Mouse (Mus musculus) MEL (cell line): ENCODE measurements around the gene Txnrd1. TPM values are rescaled to one million over a fixed set of nuclear protein-coding genes. Genes with fewer than 3 reads are reported as not detected.

Experiments
- DNase-seq: peaks from one replicate; pipeline ENCODE4 v3.0.0; 2011; ENCODE audit warnings: low read depth, low spot score
- H3K27ac ChIP-seq: 2 replicates; pipeline ENCODE4 v1.5.1; 2012; ENCODE audit warnings: low read depth, mild to moderate bottlenecking, control low read depth, low read length, moderate library complexity; ENCODE audit not compliant: control insufficient read depth
- H3K27me3 ChIP-seq, 2 experiments: fragments of 150-350 bp in 1 of 2; sonication (generic) in 1 of 2; 2 replicates each; pipeline ENCODE4 v1.6.1; 2012; ENCODE audit warnings: low read length in 2 of 2, mild to moderate bottlenecking in 2 of 2, improper control_type of control experiment in 1 of 2, moderate library complexity in 1 of 2; ENCODE audit not compliant: insufficient read depth in 2 of 2, control insufficient read depth in 1 of 2
- H3K36me3 ChIP-seq, 2 experiments: 2 replicates each; pipeline ENCODE4 v1.6.1; 2012 to 2014; ENCODE audit warnings: low read length in 2 of 2, improper control_type of control experiment in 1 of 2, inconsistent platforms in 1 of 2, mild to moderate bottlenecking in 1 of 2; ENCODE audit not compliant: insufficient read depth in 2 of 2, control insufficient read depth in 1 of 2
- H3K4me1 ChIP-seq, 2 experiments: fragments of 150-350 bp in 1 of 2; sonication (generic) in 1 of 2; 2 replicates each; pipeline ENCODE4 v1.6.1; 2012; ENCODE audit warnings: low read length in 2 of 2, improper control_type of control experiment in 1 of 2, mild to moderate bottlenecking in 1 of 2; ENCODE audit not compliant: insufficient read depth in 2 of 2, control insufficient read depth in 1 of 2
- H3K4me3 ChIP-seq, 2 experiments: fragments of 150-350 bp in 1 of 2; sonication (generic) in 1 of 2; 2 replicates each; pipeline ENCODE4 v1.5.1; 2012; ENCODE audit warnings: low read depth in 2 of 2, low read length in 2 of 2, mild to moderate bottlenecking in 2 of 2, moderate library complexity in 2 of 2, control low read depth in 1 of 2, improper control_type of control experiment in 1 of 2; ENCODE audit not compliant: control insufficient read depth in 1 of 2, insufficient read depth in 1 of 2
- H3K79me2 ChIP-seq: 2 replicates; pipeline ENCODE4 v1.6.1; 2012; ENCODE audit warnings: mild to moderate bottlenecking, low read length, moderate library complexity; ENCODE audit not compliant: control insufficient read depth, poor library complexity, insufficient read depth
- H3K9ac ChIP-seq: 2 replicates; pipeline ENCODE4 v1.6.1; 2012; ENCODE audit warnings: low read depth, mild to moderate bottlenecking, control low read depth, low read length, moderate library complexity; ENCODE audit not compliant: control insufficient read depth, poor library complexity, severe bottlenecking
- H3K9me3 ChIP-seq: fragments of 150-350 bp; sonication (generic); replicated peaks from 2 replicates; pipeline ENCODE4 v1.6.1; 2012; ENCODE audit warnings: mild to moderate bottlenecking, low read length, improper control_type of control experiment, moderate library complexity; ENCODE audit not compliant: insufficient read depth
- BHLHE40 ChIP-seq: IDR thresholded peaks from 2 replicates; pipeline ENCODE4 v1.6.1; 2012; ENCODE audit warnings: low read depth, mild to moderate bottlenecking, inconsistent platforms, low read length, improper control_type of control experiment, borderline replicate concordance
- CHD1 ChIP-seq: IDR thresholded peaks from 2 replicates; pipeline ENCODE4 v1.6.1; 2012; ENCODE audit warnings: low read depth, mild to moderate bottlenecking, inconsistent platforms, low read length, improper control_type of control experiment
- CHD2 ChIP-seq: IDR thresholded peaks from 2 replicates; pipeline ENCODE4 v1.6.1; 2011; ENCODE audit warnings: low read length, improper control_type of control experiment
- CTCF ChIP-seq, 3 experiments: IDR thresholded peaks in 2 of 3; conservative IDR thresholded peaks in 1 of 3; 2 replicates each; pipeline ENCODE4 v1.5.1; 2011 to 2012; ENCODE audit warnings: low read length in 3 of 3, low read depth in 2 of 3, mild to moderate bottlenecking in 2 of 3, improper control_type of control experiment in 1 of 3, inconsistent platforms in 1 of 3, mixed read lengths in 1 of 3, moderate library complexity in 1 of 3; ENCODE audit not compliant: control insufficient read depth in 1 of 3, insufficient read depth in 1 of 3, poor library complexity in 1 of 3, severe bottlenecking in 1 of 3
- EP300 ChIP-seq, 2 experiments: IDR thresholded peaks; 2 replicates each; pipeline ENCODE4 v1.6.1; 2011; ENCODE audit warnings: improper control_type of control experiment in 2 of 2, low read length in 2 of 2, low read depth in 1 of 2, mild to moderate bottlenecking in 1 of 2
- ETS1 ChIP-seq: IDR thresholded peaks from 2 replicates; pipeline ENCODE4 v1.6.1; 2012; ENCODE audit warnings: low read depth, mild to moderate bottlenecking, inconsistent platforms, low read length, improper control_type of control experiment, moderate library complexity
- GABPA ChIP-seq: IDR thresholded peaks from 2 replicates; pipeline ENCODE4 v1.6.1; 2012; ENCODE audit warnings: low read depth, mild to moderate bottlenecking, inconsistent platforms, low read length, improper control_type of control experiment, moderate library complexity
- GATA1 ChIP-seq: IDR thresholded peaks from 2 replicates; pipeline ENCODE4 v1.6.1; 2011; ENCODE audit warnings: low read depth, low read length, improper control_type of control experiment
- HCFC1 ChIP-seq: IDR thresholded peaks from 2 replicates; pipeline ENCODE4 v1.6.1; 2012; ENCODE audit warnings: low read depth, mild to moderate bottlenecking, inconsistent platforms, low read length, improper control_type of control experiment, moderate library complexity
- JUND ChIP-seq: IDR thresholded peaks from 2 replicates; pipeline ENCODE4 v1.6.1; 2011; ENCODE audit warnings: low read depth, mild to moderate bottlenecking, improper control_type of control experiment, low read length
- MAZ ChIP-seq: IDR thresholded peaks from 2 replicates; pipeline ENCODE4 v1.6.1; 2012; ENCODE audit warnings: low read depth, mild to moderate bottlenecking, inconsistent platforms, low read length, improper control_type of control experiment
- MEF2A ChIP-seq: IDR thresholded peaks from 2 replicates; pipeline ENCODE4 v1.6.1; 2014; ENCODE audit warnings: low read depth, mild to moderate bottlenecking, inconsistent platforms, low read length, improper control_type of control experiment; ENCODE audit not compliant: poor library complexity, insufficient replicate concordance, severe bottlenecking; ENCODE audit errors: extremely low read depth
- MXI1 ChIP-seq: IDR thresholded peaks from 2 replicates; pipeline ENCODE4 v1.6.1; 2011; ENCODE audit warnings: mild to moderate bottlenecking, low read depth, low read length, improper control_type of control experiment
- MYB ChIP-seq: IDR thresholded peaks from 2 replicates; pipeline ENCODE4 v1.6.1; 2011; ENCODE audit warnings: mild to moderate bottlenecking, low read depth, low read length, improper control_type of control experiment
- NELFE ChIP-seq: IDR thresholded peaks from 2 replicates; pipeline ENCODE4 v1.6.1; 2011; ENCODE audit warnings: low read depth, low read length, improper control_type of control experiment
- NRF1 ChIP-seq: IDR thresholded peaks from 2 replicates; pipeline ENCODE4 v1.6.1; 2014; ENCODE audit warnings: low read depth, mild to moderate bottlenecking, inconsistent platforms, low read length, improper control_type of control experiment, moderate library complexity; ENCODE audit not compliant: poor library complexity, insufficient read depth, severe bottlenecking
- POLR2A ChIP-seq, 2 experiments: IDR thresholded peaks; 2 replicates each; pipeline ENCODE4 v1.6.1; 2011 to 2012; ENCODE audit warnings: low read length in 2 of 2, mild to moderate bottlenecking in 2 of 2, control low read depth in 1 of 2, improper control_type of control experiment in 1 of 2, low read depth in 1 of 2, moderate library complexity in 1 of 2; ENCODE audit not compliant: control insufficient read depth in 1 of 2, insufficient read depth in 1 of 2, poor library complexity in 1 of 2
- POLR2AphosphoS5 ChIP-seq: IDR thresholded peaks from 2 replicates; pipeline ENCODE4 v1.6.1; 2012; ENCODE audit warnings: low read depth, borderline replicate concordance, mild to moderate bottlenecking, inconsistent platforms, low read length, moderate library complexity, mixed read lengths
- RAD21 ChIP-seq: IDR thresholded peaks from 2 replicates; pipeline ENCODE4 v1.6.1; 2011; ENCODE audit warnings: mild to moderate bottlenecking, low read depth, low read length, improper control_type of control experiment
- RCOR1 ChIP-seq: IDR thresholded peaks from 2 replicates; pipeline ENCODE4 v1.6.1; 2012; ENCODE audit warnings: low read depth, mild to moderate bottlenecking, inconsistent platforms, low read length, improper control_type of control experiment
- SIN3A ChIP-seq: IDR thresholded peaks from 2 replicates; pipeline ENCODE4 v1.6.1; 2012; ENCODE audit warnings: low read length, improper control_type of control experiment, inconsistent platforms
- SMC3 ChIP-seq: IDR thresholded peaks from 2 replicates; pipeline ENCODE4 v1.6.1; 2011; ENCODE audit warnings: low read depth, low read length, improper control_type of control experiment
- TAL1 ChIP-seq: IDR thresholded peaks from 2 replicates; pipeline ENCODE4 v1.6.1; 2012; ENCODE audit warnings: mild to moderate bottlenecking, inconsistent platforms, low read length, moderate library complexity, mixed read lengths
- TBP ChIP-seq: IDR thresholded peaks from 2 replicates; pipeline ENCODE4 v1.8.0; 2011; ENCODE audit warnings: low read depth, low read length, improper control_type of control experiment
- TCF12 ChIP-seq: IDR thresholded peaks from 2 replicates; pipeline ENCODE4 v1.6.1; 2014; ENCODE audit warnings: low read depth, mild to moderate bottlenecking, inconsistent platforms, low read length, improper control_type of control experiment, moderate library complexity
- USF2 ChIP-seq, 2 experiments: IDR thresholded peaks; 2 replicates each; pipeline ENCODE4 v1.6.1; 2011 to 2012; ENCODE audit warnings: improper control_type of control experiment in 2 of 2, low read length in 2 of 2, borderline replicate concordance in 1 of 2, inconsistent platforms in 1 of 2, low read depth in 1 of 2, mild to moderate bottlenecking in 1 of 2; ENCODE audit not compliant: insufficient read depth in 1 of 2
- ZKSCAN1 ChIP-seq: IDR thresholded peaks from 2 replicates; pipeline ENCODE4 v1.6.1; 2012; ENCODE audit warnings: low read depth, mild to moderate bottlenecking, inconsistent platforms, low read length, improper control_type of control experiment, moderate library complexity
- ZNF384 ChIP-seq: IDR thresholded peaks from 2 replicates; pipeline ENCODE4 v1.6.1; 2012; ENCODE audit warnings: low read depth, mild to moderate bottlenecking, inconsistent platforms, low read length, improper control_type of control experiment
- polyA plus RNA-seq, 2 experiments: library from polyadenylated mRNA; stranded (reverse) in 1 of 2; unstranded in 1 of 2; fragments of >175 nt in 1 of 2; fragments of >200 nt in 1 of 2; gene quantifications; 2 replicates each; pipeline versions ENCODE4 v1.2.1 to v1.2.4; 2012; ENCODE audit warnings: low replicate concordance in 2 of 2, low read depth in 1 of 2; ENCODE audit not compliant: insufficient read length in 2 of 2, insufficient read depth in 1 of 2, missing spikeins in 1 of 2
- total RNA-seq: library from RNA; depleted of rRNA; stranded (reverse); fragments of 300-350 nt; gene quantifications from 2 replicates; pipeline ENCODE4 v1.2.3, GENCODE M21; 2012

Gene Txnrd1
- total and polyA plus RNA-seq, 3 experiments: 91.6 to 127 TPM; not detected in 1

GRCm38 (mm10) chr10:82924750-82925149, 91.0 kb downstream of the Txnrd1 start:
- no peak overlapping the region for H3K4me3 ChIP-seq
- no peak for DNase-seq
- peaks cover 0 to 4% of the 10 kb centered on the region in 2 experiments; a peak in 1 of 4 replicates for H3K36me3 ChIP-seq
- H3K79me2 ChIP-seq: no peaks in the 10 kb centered on the region
- no peak overlapping the region for H3K9ac ChIP-seq
- no peak overlapping the region for H3K27ac ChIP-seq
- no peaks in the 10 kb centered on the region for H3K4me1 ChIP-seq
- no peaks in the 10 kb centered on the region for H3K9me3 ChIP-seq
- TF ChIP-seq MXI1: no peak
- no peak for TF ChIP-seq USF2 (IDR thresholded peaks at IDR 0.05; ENCODE audit: borderline replicate concordance in 1 of 2, insufficient read depth in 1 of 2, low read depth in 1 of 2, low read length in 2 of 2)
- no peak for TF ChIP-seq POLR2A (IDR thresholded peaks at IDR 0.05; ENCODE audit: control insufficient read depth in 1 of 2, insufficient read depth in 1 of 2, low read depth in 1 of 2, low read length in 2 of 2, poor library complexity in 1 of 2)
- TF ChIP-seq ZKSCAN1: no peak
- no peak for TF ChIP-seq SIN3A
- no peak for TF ChIP-seq MEF2A
- TF ChIP-seq RCOR1: no peak
- TF ChIP-seq CHD2: no peak
- no peak for TF ChIP-seq POLR2AphosphoS5
- TF ChIP-seq MAZ: no peak
- TF ChIP-seq MYB: no peak
- TF ChIP-seq NRF1: no peak
- no peak for TF ChIP-seq GATA1
- TF ChIP-seq HCFC1: no peak
- no peak for TF ChIP-seq ETS1
- no peak for TF ChIP-seq CHD1
- TF ChIP-seq EP300 (IDR thresholded peaks at IDR 0.05; ENCODE audit: low read depth in 1 of 2, low read length in 2 of 2): no peak
- no peak for TF ChIP-seq NELFE
- no peaks in the 10 kb centered on the region; a peak in 2 of 4 replicates for H3K27me3 ChIP-seq

- no peak overlapping the region for H3K9ac ChIP-seq
- H3K36me3 ChIP-seq: peaks cover 0 to 4% of the 10 kb centered on the region in 2 experiments; a peak in 1 of 4 replicates
- no peaks in the 10 kb centered on the region for H3K79me2 ChIP-seq
- H3K4me3 ChIP-seq: no peak overlapping the region
- no peaks in the 10 kb centered on the region; a peak in 2 of 4 replicates for H3K27me3 ChIP-seq
- H3K9me3 ChIP-seq: no peaks in the 10 kb centered on the region
- H3K27ac ChIP-seq: no peak overlapping the region
- no peaks in the 10 kb centered on the region for H3K4me1 ChIP-seq
- TF ChIP-seq TAL1 (no peak), CTCF (IDR thresholded peaks at IDR 0.05 in 2 of 3, conservative IDR thresholded peaks at IDR 0.05 in 1 of 3; ENCODE audit: control insufficient read depth in 1 of 3, insufficient read depth in 1 of 3, low read depth in 2 of 3, low read length in 3 of 3, poor library complexity in 1 of 3, severe bottlenecking in 1 of 3) (no peak), ZNF384 (no peak), RAD21 (no peak), ETS1 (no peak), MAZ (no peak), JUND (no peak), SMC3 (no peak), TCF12 (no peak), GABPA (no peak), BHLHE40 (no peak), TBP (no peak), GATA1 (no peak)
- no peak for DNase-seq
Measured at GRCm38 (mm10) chr10:82925624-82926023, 91.9 kb downstream of the Txnrd1 start.
